Mouse (Mus musculus) left cerebral cortex, adult 6 months (tissue): ENCODE results near the gene Smr3a. TPM values are rescaled to one million over a fixed set of nuclear protein-coding genes. Genes with fewer than 3 reads are reported as not detected.

ENCODE experiments used
- long read RNA-seq, 2 experiments: library from polyadenylated mRNA; unstranded; transcript quantifications; one replicate each; pipeline ENCODE4 v2.0.0; 2019 to 2020
- polyA plus RNA-seq: library from polyadenylated mRNA; unstranded; fragments of <200 nt; fragmentation: Nextera tagmentation; gene quantifications from 2 replicates; pipeline ENCODE4 v1.2.3, GENCODE M21; 2021

The Smr3a gene
- polyA plus RNA-seq: not detected in 2 replicates
- long read RNA-seq, experiment 1: 0 reads
- long read RNA-seq, experiment 2: 0 reads

GRCm38 (mm10) chr5:88002249-88002648, at the start of gene Smr3a:
Gene Smr3a, plus strand, starts transcription at chr5:88002549.

GRCm38 (mm10) chr5:87969201-87969600, 33.1 kb upstream of the Smr3a start, which contains the start of the genes 2310003L06Rik and Gm28434:
Gene 2310003L06Rik, plus strand, starts transcription at chr5:87969459.
Gene Gm28434, plus strand, starts transcription at chr5:87969517.

GRCm38 (mm10) chr5:87979139-87979538, 23.2 kb upstream of the Smr3a start, which contains the start of gene Cabs1:
Gene Cabs1, plus strand, starts transcription at chr5:87979439.

Other genes starting within 250 kb of the Smr3a start
- not detected in 2 replicates for gene Csn1s2a, start 228.0 kb upstream of the Smr3a start, polyA plus RNA-seq
- not detected in 2 replicates for gene Csn1s2b, start 194.5 kb upstream of the Smr3a start, polyA plus RNA-seq
- not detected in 2 replicates for gene Prr27, start 176.9 kb upstream of the Smr3a start, polyA plus RNA-seq
- not detected in 2 replicates for gene Odam, start 117.5 kb upstream of the Smr3a start, polyA plus RNA-seq
- gene Csn3, start 77.0 kb upstream of the Smr3a start, polyA plus RNA-seq: not detected in 2 replicates
- gene 2310003L06Rik, start 33.1 kb upstream of the Smr3a start, polyA plus RNA-seq: 0.11 and 0.12 TPM in 2 replicates
- gene Gm28434, start 33.0 kb upstream of the Smr3a start, polyA plus RNA-seq: not detected in 2 replicates
- gene Cabs1, start 23.1 kb upstream of the Smr3a start, polyA plus RNA-seq: not detected in 2 replicates
- gene Smr2, start 84.0 kb downstream of the Smr3a start, polyA plus RNA-seq: not detected in 2 replicates
- not detected in 2 replicates for gene Gm11116, start 109.0 kb downstream of the Smr3a start, polyA plus RNA-seq
- not detected in 2 replicates for gene Gm11115, start 151.6 kb downstream of the Smr3a start, polyA plus RNA-seq